9 mouse cellular contexts compared by ENCODE assay signal in the genomic region with DNA sequence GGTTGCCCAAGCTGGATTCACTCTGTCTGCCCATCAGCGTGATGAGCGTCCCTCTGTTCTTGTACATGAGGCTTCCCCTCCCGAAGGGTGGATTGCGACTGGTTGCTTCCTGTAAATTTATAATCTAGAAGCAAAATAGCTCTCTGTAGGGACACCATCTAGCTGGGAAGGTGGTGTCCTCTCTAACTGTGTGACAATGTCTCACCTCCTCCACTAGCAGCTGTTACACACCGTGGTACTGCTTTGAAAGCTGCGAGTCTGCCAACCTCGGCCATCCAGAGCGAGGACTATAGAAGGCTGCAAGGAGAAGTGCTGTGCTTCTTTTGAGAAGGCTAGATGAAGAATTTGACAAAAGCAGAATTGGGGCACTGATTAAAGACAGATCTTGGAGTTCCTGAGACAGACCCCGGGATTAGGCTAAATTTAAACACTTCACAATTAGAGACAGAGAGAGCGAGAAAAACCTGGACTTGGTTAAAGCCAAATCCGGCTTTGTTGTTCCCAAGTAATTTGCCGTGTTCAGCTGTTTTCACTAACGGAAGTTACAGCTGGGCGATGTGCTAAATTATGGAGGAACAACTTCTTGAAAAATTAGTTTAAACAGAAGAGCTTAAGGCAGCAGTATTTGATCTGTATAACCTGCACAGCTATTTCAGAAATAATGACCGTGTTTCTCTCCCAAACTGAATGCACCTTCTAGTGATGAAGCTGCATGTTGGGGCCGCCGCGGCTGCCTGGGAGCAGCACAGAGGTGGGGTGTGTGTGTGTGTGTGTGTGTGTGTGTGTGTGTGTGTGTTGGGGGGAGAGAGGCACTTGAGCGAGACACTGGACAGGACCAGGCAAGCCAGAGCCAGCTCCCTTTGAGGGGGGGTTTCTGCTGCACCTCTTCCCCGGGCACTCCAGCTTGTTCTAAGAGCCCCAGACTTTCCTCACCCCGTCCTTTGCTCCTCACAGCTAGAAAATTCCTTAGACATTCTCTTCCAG. TPM values are rescaled to one million over a fixed set of nuclear protein-coding genes. Genes with fewer than 3 reads are reported as not detected.
DNase-seq lines count a peak whose midpoint lies in the region; ATAC-seq and TF ChIP-seq lines count a peak whose summit lies in the region.
"Had no signal": no experiment of that assay in that cellular context is flagged by ENCODE, and none has a peak within 500 bp of the region (broad histone marks: within the 10 kb centered on the region; RNA-seq: fewer than 3 reads in every experiment).

No protein-coding gene starts in this region.

- TF ChIP-seq CTCF in left cerebral cortex, adult 2 months (IDR thresholded peaks at IDR 0.05), result no peak

- peaks cover 10 to 18% of the 10 kb centered on the region in 2 experiments; a peak in 3 of 4 replicates for H3K4me1 ChIP-seq in heart, embryonic 14.5 days (ENCODE audit: control insufficient read depth in 2 of 2, insufficient read depth in 2 of 2, low read length in 2 of 2)
- H3K4me1 ChIP-seq in midbrain, embryonic 13.5 days (replicated peaks), result peaks cover 6% of the 10 kb centered on the region; the same call in 1 of the 2 replicates

- no peak overlapping the region for H3K4me3 ChIP-seq in heart, embryonic 14.5 days (ENCODE audit: control insufficient read depth in 1 of 2, insufficient read depth in 1 of 2, low read depth in 1 of 2, low read length in 2 of 2)
- no peak overlapping the region for H3K4me3 ChIP-seq in left cerebral cortex, adult 2 months
- H3K4me3 ChIP-seq in midbrain, embryonic 13.5 days (replicated peaks), result no peak overlapping the region
- H3K4me3 ChIP-seq: myocyte had no signal

- H3K4me2 ChIP-seq in heart, embryonic 14.5 days (ENCODE audit: low read length), result no peak overlapping the region
- no peak overlapping the region for H3K4me2 ChIP-seq in midbrain, embryonic 13.5 days (replicated peaks)

- no peak overlapping the region for H3K9ac ChIP-seq in heart, embryonic 14.5 days (ENCODE audit: low read length)
- H3K9ac ChIP-seq in midbrain, embryonic 13.5 days (replicated peaks), result no peak overlapping the region

- H3K27me3 ChIP-seq in heart, embryonic 14.5 days (ENCODE audit: control insufficient read depth, insufficient read depth, low read length), result no peaks in the 10 kb centered on the region
- no peaks in the 10 kb centered on the region for H3K27me3 ChIP-seq in midbrain, embryonic 13.5 days

- no peak overlapping the region for H3K27ac ChIP-seq in heart, embryonic 14.5 days (replicated peaks in 1 of 2; ENCODE audit: control insufficient read depth in 1 of 2, insufficient read depth in 1 of 2, low read depth in 2 of 2, low read length in 2 of 2)
- no peak overlapping the region; the same call in 1 of the 2 replicates for H3K27ac ChIP-seq in left cerebral cortex, adult 2 months
- no peak overlapping the region for H3K27ac ChIP-seq in midbrain, embryonic 13.5 days

- no peaks in the 10 kb centered on the region for H3K36me3 ChIP-seq in heart, embryonic 14.5 days (ENCODE audit: control insufficient read depth, insufficient read depth, low read length)
- no peaks in the 10 kb centered on the region for H3K36me3 ChIP-seq in midbrain, embryonic 13.5 days

- H3K9me3 ChIP-seq in heart, embryonic 14.5 days (ENCODE audit: control insufficient read depth, low read length), result no peaks in the 10 kb centered on the region
- H3K9me3 ChIP-seq in midbrain, embryonic 13.5 days, result no peaks in the 10 kb centered on the region

- 0 out of 2 replicates have a peak, but pooled peaks have one; percentile 14 for ATAC-seq in heart, embryonic 14.5 days (ENCODE audit: insufficient number of reproducible peaks, insufficient read depth, low FRiP score, low read depth)
- no peak for ATAC-seq in erythroid progenitor cell, adult 5-6 weeks (replicated peaks; ENCODE audit: low FRiP score, poor library complexity, severe bottlenecking)
- ATAC-seq in midbrain, embryonic 13.5 days, result no peak

- 82% methylated on average over 21 of the region's 21 CpGs for whole genome bisulfite sequencing in heart, embryonic 14.5 days
- 78% methylated on average over 20 of the region's 21 CpGs for WGBS in midbrain, embryonic 13.5 days

- intact Hi-C loops in heart, postnatal 10 days (cut with DNase I), result no loop called here
- intact Hi-C loops in left cerebral cortex, adult 2 months (cut with DNase I), result no loop called here

- no peak for DNase-seq in heart, postnatal 10 days
- DNase-seq in right cerebral cortex, adult 2 months (ENCODE audit: low spot score in 2 of 2), result peak; percentile 73 to 76
- DNase-seq in right cerebral cortex, postnatal 4 days, result no peak
- peak; percentile 45 to 67 for DNase-seq in left cerebral cortex, adult 2 months (ENCODE audit: extremely low spot score in 1 of 2, low spot score in 2 of 2)
- DNase-seq: adrenal gland, postnatal 36 days had no signal

RNA-seq across cellular contexts. Expression of a gene that starts 50.8 kb away (rescaled TPM):
- 45.2 and 47.1 TPM in 2 replicates for polyA plus RNA-seq in heart, embryonic 14.5 days (2014; fragmentation: Nextera tagmentation; extraction: Ambion mirVana)
- total RNA-seq in heart, postnatal 10 days (2021), result 10 to 100 TPM; 24.0 to 24.3 TPM
- total RNA-seq in left cerebral cortex, adult 2 months (2021), result 10 to 100 TPM; 45.6 to 51.1 TPM
- 14.3 and 19.8 TPM in 2 replicates for total RNA-seq in erythroid progenitor cell, adult 5-6 weeks (2015; ENCODE audit: low replicate concordance)
- 15.1 and 15.3 TPM in 2 replicates for total RNA-seq in erythroid progenitor cell, adult 5-6 weeks (2017; ENCODE audit: low replicate concordance)
- polyA plus RNA-seq in midbrain, embryonic 13.5 days (2015; fragmentation: Nextera tagmentation; extraction: Ambion mirVana), result 86.0 and 87.8 TPM in 2 replicates

RNA-seq across cellular contexts. Expression of a gene that starts 51.3 kb away (rescaled TPM):
- polyA plus RNA-seq in heart, embryonic 14.5 days (2014; fragmentation: Nextera tagmentation; extraction: Ambion mirVana), result 8.2 and 11.8 TPM in 2 replicates
- 10 to 100 TPM; 64.7 to 68.0 TPM for total RNA-seq in heart, postnatal 10 days (2021)
- 10 to 100 TPM; 36.6 to 54.9 TPM for total RNA-seq in left cerebral cortex, adult 2 months (2021)
- total RNA-seq in erythroid progenitor cell, adult 5-6 weeks (2015; ENCODE audit: low replicate concordance), result 6.1 and 6.7 TPM in 2 replicates
- 3.8 and 4.6 TPM in 2 replicates for total RNA-seq in erythroid progenitor cell, adult 5-6 weeks (2017; ENCODE audit: low replicate concordance)
- 67.3 and 70.5 TPM in 2 replicates for polyA plus RNA-seq in midbrain, embryonic 13.5 days (2015; fragmentation: Nextera tagmentation; extraction: Ambion mirVana)

Comparison
In these comparisons a context has a peak if more than half of its experiments do, and no peak if none do; other contexts are left out.
1. DNase-seq: peak in right cerebral cortex, adult 2 months (2 of 2) and left cerebral cortex, adult 2 months (2 of 2); none in heart, postnatal 10 days (0 of 2) and right cerebral cortex, postnatal 4 days (single experiment).
2. RNA of a gene that starts 51.3 kb away (total RNA-seq): 64.7 to 68.0 TPM in heart, postnatal 10 days and 36.6 to 54.9 TPM in left cerebral cortex, adult 2 months; 3.8 to 6.7 TPM in erythroid progenitor cell, adult 5-6 weeks; every median in the first group is over 4 times any median in the second.